Mouse (Mus musculus): ENCODE results near the gene B4galnt3.

GRCm38 (mm10) chr6:120164765-120165164 is 129.6 kb downstream of the B4galnt3 start:
- TF ChIP-seq CTCF (IDR thresholded peaks at IDR 0.05; ENCODE audit: control insufficient read depth, insufficient read depth, insufficient read length), result no peak
- TF ChIP-seq USF1 (IDR thresholded peaks at IDR 0.05; ENCODE audit: low read depth), result no peak
- no peak for TF ChIP-seq MAX (IDR thresholded peaks at IDR 0.05)
- no peak for TF ChIP-seq MYOG (IDR thresholded peaks at IDR 0.05; ENCODE audit: control insufficient read depth, extremely low read depth, insufficient read length)
- no peak for TF ChIP-seq MYOD1 (IDR thresholded peaks at IDR 0.05; ENCODE audit: control insufficient read depth, insufficient read length, low read depth)
- no peak for TF ChIP-seq CEBPB (IDR thresholded peaks at IDR 0.05; ENCODE audit: low read depth)
- TF ChIP-seq FOSL1 (IDR thresholded peaks at IDR 0.05; ENCODE audit: insufficient read depth, low read length, poor library complexity, severe bottlenecking), result no peak

Data from C2C12 (cell line).